Mouse (Mus musculus) adrenal gland, adult 10 weeks (tissue): ENCODE results near the gene Rnf17. TPM values are rescaled to one million over a fixed set of nuclear protein-coding genes. Genes with fewer than 3 reads are reported as not detected.

ENCODE experiments used
- polyA plus RNA-seq: library from polyadenylated mRNA; stranded (reverse); fragments of 350-450 nt; fragmentation: Illumina TruSeq; extraction: RNeasy Lipid Tissue Mini Kit (QIAGEN cat#74804); gene quantifications from one replicate; pipeline ENCODE4 v1.2.3, GENCODE M21; 2014; ENCODE audit warnings: low read depth, low replicate concordance

Rnf17 gene
- 4.0 TPM for polyA plus RNA-seq

GRCm38 (mm10) chr14:56402311-56403071 lies at the start of gene Rnf17:
Gene Rnf17 (plus strand): TSS chr14:56402581.

GRCm38 (mm10) chr14:56364711-56365237 lies 37.6 kb upstream of the Rnf17 start, which contains the start of gene Atp12a:
Gene Atp12a (plus strand): TSS chr14:56365068.

Other genes with a start within 250 kb of the Rnf17 start
- gene Gzmg, start 243.0 kb upstream of the Rnf17 start, polyA plus RNA-seq, result not detected
- not detected for gene Gzmn, start 228.0 kb upstream of the Rnf17 start, polyA plus RNA-seq
- not detected for gene Gzmf, start 191.2 kb upstream of the Rnf17 start, polyA plus RNA-seq
- gene Gzmc, start 167.9 kb upstream of the Rnf17 start, polyA plus RNA-seq, result not detected
- 1.1 TPM for gene Gzmb, start 140.3 kb upstream of the Rnf17 start, polyA plus RNA-seq
- gene Atp12a, start 37.5 kb upstream of the Rnf17 start, polyA plus RNA-seq, result not detected
- gene Cenpj, start 172.8 kb downstream of the Rnf17 start, polyA plus RNA-seq, result 42.3 TPM
- 47.9 TPM for gene Parp4, start 173.0 kb downstream of the Rnf17 start, polyA plus RNA-seq